Mouse (Mus musculus): ENCODE data around the gene D6Ertd527e. TPM values are rescaled to one million over a fixed set of nuclear protein-coding genes. Genes with fewer than 3 reads are reported as not detected.

D6Ertd527e gene
- total RNA-seq, 1 experiment: not detected

- no peak overlapping the region for H3K4me3 ChIP-seq (ENCODE audit: insufficient read depth in 1 of 2, low read depth in 1 of 2, low read length in 2 of 2, poor library complexity in 1 of 2, severe bottlenecking in 1 of 2)
- peaks cover 2 to 5% of the 10 kb centered on the region in 2 experiments; a peak in 2 of 4 replicates for H3K4me1 ChIP-seq (ENCODE audit: control insufficient read depth in 2 of 2, insufficient read depth in 2 of 2, low read length in 2 of 2, poor library complexity in 1 of 2)
- H3K36me3 ChIP-seq (ENCODE audit: control insufficient read depth, insufficient read depth, low read length, poor library complexity, severe bottlenecking): no peaks in the 10 kb centered on the region
- TF ChIP-seq ZNF384 (IDR thresholded peaks at IDR 0.05; ENCODE audit: low read depth, low read length) (no peak), CHD2 (IDR thresholded peaks at IDR 0.05; ENCODE audit: low read depth, low read length) (no peak), MAFK (IDR thresholded peaks at IDR 0.05; ENCODE audit: insufficient read depth, low read depth, low read length) (no peak), ZC3H11A (IDR thresholded peaks at IDR 0.05; ENCODE audit: borderline replicate concordance, low read depth, low read length) (no peak; the same call in 1 of the 2 replicates), HCFC1 (IDR thresholded peaks at IDR 0.05; ENCODE audit: borderline replicate concordance, insufficient read depth, low read length) (no peak)
- in situ Hi-C loops (cut with MboI; ENCODE audit: low sequenced_read_pairs in 2 of 2, unreplicated experiment in 2 of 2): loop anchor here (25.0 kb wide), 1 partner anchor 192 kb away; no protein-coding TSS in a partner anchor
- DNase-seq (ENCODE audit: low read depth, low spot score): peak; percentile 50
- H3K27ac ChIP-seq (ENCODE audit: insufficient read depth, low read depth, low read length, poor library complexity, severe bottlenecking): no peak overlapping the region
- no peaks in the 10 kb centered on the region for H3K9me3 ChIP-seq (ENCODE audit: control insufficient read depth, insufficient read depth, low read depth, low read length)
- no peak overlapping the region for H3K9ac ChIP-seq (ENCODE audit: insufficient read depth, low read depth, low read length, poor library complexity, severe bottlenecking)
Measured at GRCm38 (mm10) chr6:87120661-87121060, 16.1 kb downstream of the D6Ertd527e start.

GRCm38 (mm10) chr6:87121961-87122360 lies 17.4 kb downstream of the D6Ertd527e start:
- no peak overlapping the region for H3K9ac ChIP-seq (ENCODE audit: insufficient read depth, low read depth, low read length, poor library complexity, severe bottlenecking)
- in situ Hi-C loops (cut with MboI; ENCODE audit: low sequenced_read_pairs in 2 of 2, unreplicated experiment in 2 of 2): loop anchor here (25.0 kb wide), 1 partner anchor 190 kb away; no protein-coding TSS in a partner anchor
- no peaks in the 10 kb centered on the region for H3K9me3 ChIP-seq (ENCODE audit: control insufficient read depth, insufficient read depth, low read depth, low read length)
- H3K4me3 ChIP-seq (ENCODE audit: insufficient read depth in 1 of 2, low read depth in 1 of 2, low read length in 2 of 2, poor library complexity in 1 of 2, severe bottlenecking in 1 of 2): no peak overlapping the region
- DNase-seq (ENCODE audit: low read depth, low spot score): no peak
- no peak overlapping the region for H3K27ac ChIP-seq (ENCODE audit: insufficient read depth, low read depth, low read length, poor library complexity, severe bottlenecking)
- TF ChIP-seq MAFK (IDR thresholded peaks at IDR 0.05; ENCODE audit: insufficient read depth, low read depth, low read length): no peak
- TF ChIP-seq CHD2 (IDR thresholded peaks at IDR 0.05; ENCODE audit: low read depth, low read length): no peak
- TF ChIP-seq ZNF384 (IDR thresholded peaks at IDR 0.05; ENCODE audit: low read depth, low read length): no peak
- no peak for TF ChIP-seq HCFC1 (IDR thresholded peaks at IDR 0.05; ENCODE audit: borderline replicate concordance, insufficient read depth, low read length)
- TF ChIP-seq ZC3H11A (IDR thresholded peaks at IDR 0.05; ENCODE audit: borderline replicate concordance, low read depth, low read length): no peak
- no peaks in the 10 kb centered on the region for H3K36me3 ChIP-seq (ENCODE audit: control insufficient read depth, insufficient read depth, low read length, poor library complexity, severe bottlenecking)
- H3K4me1 ChIP-seq (ENCODE audit: control insufficient read depth in 2 of 2, insufficient read depth in 2 of 2, low read length in 2 of 2, poor library complexity in 1 of 2): peaks cover 2 to 5% of the 10 kb centered on the region in 2 experiments; a peak in 2 of 4 replicates

- Histone ChIP-seq H3K4me1 (ENCODE audit: control insufficient read depth in 2 of 2, insufficient read depth in 2 of 2, low read length in 2 of 2, poor library complexity in 1 of 2) (peaks cover 2 to 5% of the 10 kb centered on the region in 2 experiments; a peak in 2 of 4 replicates), H3K9me3 (ENCODE audit: control insufficient read depth, insufficient read depth, low read depth, low read length) (no peaks in the 10 kb centered on the region), H3K4me3 (ENCODE audit: insufficient read depth in 1 of 2, low read depth in 1 of 2, low read length in 2 of 2, poor library complexity in 1 of 2, severe bottlenecking in 1 of 2) (no peak overlapping the region), H3K36me3 (ENCODE audit: control insufficient read depth, insufficient read depth, low read length, poor library complexity, severe bottlenecking) (no peaks in the 10 kb centered on the region), H3K9ac (ENCODE audit: insufficient read depth, low read depth, low read length, poor library complexity, severe bottlenecking) (no peak overlapping the region), H3K27ac (ENCODE audit: insufficient read depth, low read depth, low read length, poor library complexity, severe bottlenecking) (no peak overlapping the region)
- no peak for TF ChIP-seq HCFC1 (IDR thresholded peaks at IDR 0.05; ENCODE audit: borderline replicate concordance, insufficient read depth, low read length)
- no peak for TF ChIP-seq CHD2 (IDR thresholded peaks at IDR 0.05; ENCODE audit: low read depth, low read length)
- TF ChIP-seq ZC3H11A (IDR thresholded peaks at IDR 0.05; ENCODE audit: borderline replicate concordance, low read depth, low read length): no peak
- TF ChIP-seq ZNF384 (IDR thresholded peaks at IDR 0.05; ENCODE audit: low read depth, low read length): no peak
- in situ Hi-C loops (cut with MboI; ENCODE audit: low sequenced_read_pairs in 2 of 2, unreplicated experiment in 2 of 2): loop anchor here (25.0 kb wide), 1 partner anchor 189 kb away; no protein-coding TSS in a partner anchor
- no peak for DNase-seq (ENCODE audit: low read depth, low spot score)
Measured at GRCm38 (mm10) chr6:87123406-87123805, 18.9 kb downstream of the D6Ertd527e start.

- TF ChIP-seq ZC3H11A (IDR thresholded peaks at IDR 0.05; ENCODE audit: borderline replicate concordance, low read depth, low read length) (no peak), HCFC1 (IDR thresholded peaks at IDR 0.05; ENCODE audit: borderline replicate concordance, insufficient read depth, low read length) (no peak), MAFK (IDR thresholded peaks at IDR 0.05; ENCODE audit: insufficient read depth, low read depth, low read length) (no peak), CHD2 (IDR thresholded peaks at IDR 0.05; ENCODE audit: low read depth, low read length) (no peak), ZNF384 (IDR thresholded peaks at IDR 0.05; ENCODE audit: low read depth, low read length) (no peak)
- H3K4me3 ChIP-seq (ENCODE audit: insufficient read depth in 1 of 2, low read depth in 1 of 2, low read length in 2 of 2, poor library complexity in 1 of 2, severe bottlenecking in 1 of 2): no peak overlapping the region
- DNase-seq (ENCODE audit: low read depth, low spot score): no peak
- no peak overlapping the region for H3K27ac ChIP-seq (ENCODE audit: insufficient read depth, low read depth, low read length, poor library complexity, severe bottlenecking)
- H3K9ac ChIP-seq (ENCODE audit: insufficient read depth, low read depth, low read length, poor library complexity, severe bottlenecking): no peak overlapping the region
- in situ Hi-C loops (cut with MboI; ENCODE audit: low sequenced_read_pairs in 2 of 2, unreplicated experiment in 2 of 2): loop anchor here (25.0 kb wide), 1 partner anchor 188 kb away; no protein-coding TSS in a partner anchor
- no peaks in the 10 kb centered on the region for H3K36me3 ChIP-seq (ENCODE audit: control insufficient read depth, insufficient read depth, low read length, poor library complexity, severe bottlenecking)
- H3K9me3 ChIP-seq (ENCODE audit: control insufficient read depth, insufficient read depth, low read depth, low read length): no peaks in the 10 kb centered on the region
- peaks cover 2 to 5% of the 10 kb centered on the region in 2 experiments; a peak in 2 of 4 replicates for H3K4me1 ChIP-seq (ENCODE audit: control insufficient read depth in 2 of 2, insufficient read depth in 2 of 2, low read length in 2 of 2, poor library complexity in 1 of 2)
Measured at GRCm38 (mm10) chr6:87123973-87124372, 19.4 kb downstream of the D6Ertd527e start.

Data from ES-E14 (cell line).